Mouse (Mus musculus): ENCODE measurements around the gene Mfrp. TPM values are rescaled to one million over a fixed set of nuclear protein-coding genes. Genes with fewer than 3 reads are reported as not detected.

The Mfrp gene
- polyA plus RNA-seq, 1 experiment: 0.05 TPM

DNA sequence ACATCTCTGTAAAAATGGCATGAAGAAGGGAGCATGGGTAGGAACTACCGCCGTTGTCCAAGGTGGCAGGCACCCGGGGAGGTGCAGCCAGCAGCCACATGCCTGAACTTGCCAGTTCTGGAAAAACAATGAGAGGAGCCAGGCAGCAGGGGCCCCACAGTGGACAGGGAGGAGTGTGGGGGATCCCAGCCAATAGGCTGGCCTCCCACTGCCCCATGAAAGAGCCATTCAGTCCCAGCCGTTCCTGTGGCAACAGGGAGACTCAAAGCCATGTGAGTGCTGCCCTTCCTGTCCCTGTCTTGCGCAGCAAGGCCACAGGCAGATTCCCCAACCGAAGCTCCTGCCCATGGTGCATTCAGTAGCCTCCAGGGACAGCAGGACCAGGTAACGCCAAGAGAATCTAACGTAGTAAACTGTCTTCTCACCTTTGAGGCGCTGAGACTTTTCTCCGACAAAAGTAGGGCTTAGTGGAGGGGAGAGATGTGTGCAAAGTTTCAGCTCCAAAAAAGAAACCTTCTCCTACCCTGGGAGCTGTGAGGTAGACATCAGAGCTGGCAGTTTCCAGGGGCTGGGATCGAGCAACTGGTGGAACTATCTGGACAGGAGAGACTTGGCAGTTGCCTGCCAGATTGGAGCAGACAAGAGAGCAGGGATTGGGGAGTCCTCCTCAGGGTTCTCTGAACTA, 29.5 kb upstream of the Mfrp start:
- TF ChIP-seq CEBPB (IDR thresholded peaks at IDR 0.05; ENCODE audit: low read depth) (no peak), MAX (IDR thresholded peaks at IDR 0.05) (no peak), CTCF (IDR thresholded peaks at IDR 0.05; ENCODE audit: control insufficient read depth, insufficient read depth, insufficient read length) (no peak), MYOD1 (IDR thresholded peaks at IDR 0.05; ENCODE audit: control insufficient read depth, insufficient read length, low read depth) (no peak), MYOG (IDR thresholded peaks at IDR 0.05; ENCODE audit: control insufficient read depth, extremely low read depth, insufficient read length) (no peak), FOSL1 (IDR thresholded peaks at IDR 0.05; ENCODE audit: insufficient read depth, low read length, poor library complexity, severe bottlenecking) (no peak), USF1 (IDR thresholded peaks at IDR 0.05; ENCODE audit: low read depth) (no peak)
- Histone ChIP-seq H3K4me3 (ENCODE audit: insufficient read depth, poor library complexity, severe bottlenecking) (no peak overlapping the region), H3K79me2 (ENCODE audit: control insufficient read depth, insufficient read depth) (no peaks in the 10 kb centered on the region), H3K79me3 (ENCODE audit: low read depth) (no peaks in the 10 kb centered on the region), H3K36me3 (ENCODE audit: control insufficient read depth, insufficient read depth) (no peaks in the 10 kb centered on the region), H3ac (ENCODE audit: control insufficient read depth, insufficient read length, low read depth) (no peak overlapping the region), H3K27me3 (ENCODE audit: control insufficient read depth, insufficient read depth, insufficient read length) (no peaks in the 10 kb centered on the region)

DNA sequence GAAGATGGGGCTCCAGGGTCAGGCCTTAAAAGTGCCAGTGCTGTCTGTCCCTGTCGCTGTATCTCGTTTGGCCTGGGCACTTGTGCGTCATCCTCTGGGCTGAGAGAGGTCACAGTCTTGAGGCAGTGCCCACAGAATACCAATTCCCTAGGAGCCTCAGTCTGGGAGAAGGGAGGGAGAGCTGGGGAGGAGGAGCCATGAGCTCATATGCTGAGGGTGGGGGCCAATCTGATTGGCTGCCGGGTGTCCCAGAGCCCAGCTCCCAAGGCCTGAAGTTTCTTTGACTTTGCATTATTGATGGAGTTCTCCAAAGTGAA, 29.0 kb upstream of the Mfrp start:
- Histone ChIP-seq H3K36me3 (ENCODE audit: control insufficient read depth, insufficient read depth) (no peaks in the 10 kb centered on the region), H3K4me3 (ENCODE audit: insufficient read depth, poor library complexity, severe bottlenecking) (no peak overlapping the region), H3K79me3 (ENCODE audit: low read depth) (no peaks in the 10 kb centered on the region), H3K27me3 (ENCODE audit: control insufficient read depth, insufficient read depth, insufficient read length) (no peaks in the 10 kb centered on the region), H3K79me2 (ENCODE audit: control insufficient read depth, insufficient read depth) (no peaks in the 10 kb centered on the region), H3ac (ENCODE audit: control insufficient read depth, insufficient read length, low read depth) (no peak overlapping the region)
- TF ChIP-seq USF1 (IDR thresholded peaks at IDR 0.05; ENCODE audit: low read depth) (no peak), MYOD1 (IDR thresholded peaks at IDR 0.05; ENCODE audit: control insufficient read depth, insufficient read length, low read depth) (no peak), CTCF (IDR thresholded peaks at IDR 0.05; ENCODE audit: control insufficient read depth, insufficient read depth, insufficient read length) (no peak), MAX (IDR thresholded peaks at IDR 0.05) (no peak), FOSL1 (IDR thresholded peaks at IDR 0.05; ENCODE audit: insufficient read depth, low read length, poor library complexity, severe bottlenecking) (no peak), CEBPB (IDR thresholded peaks at IDR 0.05; ENCODE audit: low read depth) (no peak), MYOG (IDR thresholded peaks at IDR 0.05; ENCODE audit: control insufficient read depth, extremely low read depth, insufficient read length) (no peak)

DNA sequence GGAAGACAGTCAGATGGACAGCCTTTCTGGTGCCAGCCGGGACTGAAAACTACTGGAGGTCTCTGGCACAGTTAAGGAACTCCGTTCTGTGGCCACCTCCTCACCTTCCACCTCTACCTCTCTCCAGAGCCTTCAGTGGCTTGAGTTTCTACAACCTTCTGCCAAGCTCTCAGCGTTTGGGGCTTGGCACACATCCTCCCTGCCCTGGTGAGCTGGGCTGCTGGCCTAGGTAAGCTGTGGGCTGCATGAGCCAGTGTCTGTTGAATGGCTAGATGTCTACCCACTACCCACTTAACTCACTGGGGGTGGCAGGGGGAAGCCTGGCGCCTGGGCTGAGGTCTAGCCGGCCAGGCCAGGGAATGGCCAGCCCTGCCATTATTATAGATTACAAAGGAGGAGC, 28.4 kb upstream of the Mfrp start:
- TF ChIP-seq MAX (IDR thresholded peaks at IDR 0.05): no peak
- TF ChIP-seq MYOD1 (IDR thresholded peaks at IDR 0.05; ENCODE audit: control insufficient read depth, insufficient read length, low read depth): no peak
- TF ChIP-seq FOSL1 (IDR thresholded peaks at IDR 0.05; ENCODE audit: insufficient read depth, low read length, poor library complexity, severe bottlenecking): no peak
- H3K4me3 ChIP-seq (ENCODE audit: insufficient read depth, poor library complexity, severe bottlenecking): no peak overlapping the region
- H3K36me3 ChIP-seq (ENCODE audit: control insufficient read depth, insufficient read depth): no peaks in the 10 kb centered on the region
- no peaks in the 10 kb centered on the region for H3K27me3 ChIP-seq (ENCODE audit: control insufficient read depth, insufficient read depth, insufficient read length)
- no peak overlapping the region for H3ac ChIP-seq (ENCODE audit: control insufficient read depth, insufficient read length, low read depth)
- no peaks in the 10 kb centered on the region for H3K79me3 ChIP-seq (ENCODE audit: low read depth)
- no peaks in the 10 kb centered on the region for H3K79me2 ChIP-seq (ENCODE audit: control insufficient read depth, insufficient read depth)

DNA sequence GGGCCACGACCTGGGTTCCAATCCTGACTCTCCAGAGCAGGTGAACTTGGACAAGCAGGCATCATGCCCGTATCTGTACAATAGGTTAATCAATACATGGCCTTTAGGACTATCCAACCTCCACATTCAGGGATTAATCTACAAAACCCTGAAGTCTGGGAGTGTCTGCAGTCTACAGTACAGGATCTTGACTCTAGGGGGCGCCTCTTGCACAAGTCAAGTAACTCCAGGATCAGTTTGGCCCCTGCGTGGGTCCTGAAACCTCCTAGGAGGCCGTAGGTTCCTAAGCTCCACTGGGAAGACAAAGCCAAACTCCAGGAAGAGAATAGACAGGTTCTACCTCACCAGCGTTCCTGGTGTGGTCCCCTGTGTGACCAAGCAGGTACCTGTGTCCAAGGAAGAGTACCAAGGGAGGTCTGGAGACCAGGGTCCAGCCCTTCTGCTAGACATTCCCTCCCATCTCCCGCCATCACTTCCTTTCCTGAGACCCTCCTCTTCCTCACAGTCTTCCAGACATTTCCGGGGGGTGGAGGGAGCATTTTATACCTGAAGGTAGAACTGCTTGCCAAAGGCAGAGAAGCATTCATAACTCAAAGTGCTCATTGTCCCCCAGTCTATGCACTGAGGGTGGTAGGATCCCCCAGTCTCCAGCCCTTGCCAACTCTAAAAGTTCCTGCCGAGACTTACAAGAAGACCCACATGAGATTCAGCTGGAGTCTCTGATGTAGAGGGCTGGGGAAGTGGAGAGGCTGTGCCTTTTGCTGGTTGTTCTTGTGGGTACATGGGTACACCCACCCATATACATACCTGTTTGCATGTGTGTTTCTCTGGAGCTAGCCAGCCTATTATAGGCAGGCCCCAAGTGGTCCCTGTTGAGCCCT, 26.9 kb upstream of the Mfrp start:
- H3K4me3 ChIP-seq (ENCODE audit: insufficient read depth, poor library complexity, severe bottlenecking): no peak overlapping the region
- H3K79me2 ChIP-seq (ENCODE audit: control insufficient read depth, insufficient read depth): no peaks in the 10 kb centered on the region
- H3K79me3 ChIP-seq (ENCODE audit: low read depth): no peaks in the 10 kb centered on the region
- no peak for TF ChIP-seq MYOD1 (IDR thresholded peaks at IDR 0.05; ENCODE audit: control insufficient read depth, insufficient read length, low read depth)
- TF ChIP-seq FOSL1 (IDR thresholded peaks at IDR 0.05; ENCODE audit: insufficient read depth, low read length, poor library complexity, severe bottlenecking): no peak
- TF ChIP-seq MYOG (IDR thresholded peaks at IDR 0.05; ENCODE audit: control insufficient read depth, extremely low read depth, insufficient read length): no peak
- no peak for TF ChIP-seq MAX (IDR thresholded peaks at IDR 0.05)
- TF ChIP-seq CTCF (IDR thresholded peaks at IDR 0.05; ENCODE audit: control insufficient read depth, insufficient read depth, insufficient read length): no peak
- TF ChIP-seq CEBPB (IDR thresholded peaks at IDR 0.05; ENCODE audit: low read depth): no peak
- TF ChIP-seq USF1 (IDR thresholded peaks at IDR 0.05; ENCODE audit: low read depth): no peak
- no peaks in the 10 kb centered on the region for H3K27me3 ChIP-seq (ENCODE audit: control insufficient read depth, insufficient read depth, insufficient read length)
- H3K36me3 ChIP-seq (ENCODE audit: control insufficient read depth, insufficient read depth): no peaks in the 10 kb centered on the region
- no peak overlapping the region for H3ac ChIP-seq (ENCODE audit: control insufficient read depth, insufficient read length, low read depth)

DNA sequence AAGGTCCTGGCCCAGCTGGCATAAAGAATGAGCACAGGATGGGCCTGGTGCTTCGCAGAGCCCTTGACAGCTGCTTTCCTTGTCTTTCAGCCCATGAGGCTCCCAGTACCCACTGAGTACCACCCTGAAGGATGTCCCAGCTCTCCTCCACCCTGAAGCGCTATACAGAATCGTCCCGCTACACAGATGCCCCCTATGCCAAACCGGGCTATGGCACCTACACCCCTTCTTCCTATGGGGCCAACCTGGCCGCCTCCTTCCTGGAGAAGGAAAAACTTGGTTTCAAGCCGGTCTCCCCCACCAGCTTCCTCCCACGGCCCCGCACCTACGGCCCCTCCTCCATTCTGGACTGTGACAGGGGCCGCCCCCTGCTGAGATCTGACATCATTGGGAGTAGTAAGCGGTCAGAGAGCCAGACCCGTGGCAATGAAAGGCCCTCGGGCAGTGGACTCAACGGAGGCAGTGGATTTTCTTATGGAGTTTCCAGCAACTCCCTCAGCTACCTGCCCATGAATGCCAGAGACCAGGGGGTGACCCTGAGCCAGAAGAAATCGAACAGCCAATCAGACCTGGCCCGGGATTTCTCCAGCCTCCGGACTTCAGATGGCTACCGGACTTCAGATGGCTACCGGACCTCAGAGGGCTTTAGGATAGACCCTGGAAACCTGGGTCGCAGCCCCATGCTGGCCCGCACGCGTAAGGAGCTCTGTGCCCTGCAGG, 26.1 kb upstream of the Mfrp start:
- no peak overlapping the region for H3K4me3 ChIP-seq (ENCODE audit: insufficient read depth, poor library complexity, severe bottlenecking)
- no peaks in the 10 kb centered on the region for H3K79me2 ChIP-seq (ENCODE audit: control insufficient read depth, insufficient read depth)

More for the DNA sequence above, 26.1 kb upstream of the Mfrp start:
- Histone ChIP-seq H3K36me3 (ENCODE audit: control insufficient read depth, insufficient read depth) (no peaks in the 10 kb centered on the region), H3K79me3 (ENCODE audit: low read depth) (no peaks in the 10 kb centered on the region), H3K27me3 (ENCODE audit: control insufficient read depth, insufficient read depth, insufficient read length) (no peaks in the 10 kb centered on the region), H3ac (ENCODE audit: control insufficient read depth, insufficient read length, low read depth) (no peak overlapping the region)
- TF ChIP-seq USF1 (IDR thresholded peaks at IDR 0.05; ENCODE audit: low read depth) (no peak), CTCF (IDR thresholded peaks at IDR 0.05; ENCODE audit: control insufficient read depth, insufficient read depth, insufficient read length) (no peak), MYOG (IDR thresholded peaks at IDR 0.05; ENCODE audit: control insufficient read depth, extremely low read depth, insufficient read length) (no peak), MYOD1 (IDR thresholded peaks at IDR 0.05; ENCODE audit: control insufficient read depth, insufficient read length, low read depth) (no peak), MAX (IDR thresholded peaks at IDR 0.05) (no peak), CEBPB (IDR thresholded peaks at IDR 0.05; ENCODE audit: low read depth) (no peak), FOSL1 (IDR thresholded peaks at IDR 0.05; ENCODE audit: insufficient read depth, low read length, poor library complexity, severe bottlenecking) (no peak)

All from C2C12 (cell line).